ENCODE assay signal across 8 mouse cellular contexts in genomic region chr17:88529519-88530235, GRCm38 (mm10). TPM values are rescaled to one million over a fixed set of nuclear protein-coding genes. Genes with fewer than 3 reads are reported as not detected.
DNase-seq lines count a peak whose midpoint lies in the region; ATAC-seq lines count a peak whose summit lies in the region.

TSS of gene Ppp1r21 (plus strand) at chr17:88530118.

- ATAC-seq in hematopoietic stem cell, adult 5-6 weeks (replicated peaks in 1 of 2; ENCODE audit: insufficient read depth in 1 of 2, low FRiP score in 2 of 2, low TSS enrichment in 1 of 2, low read depth in 1 of 2, poor library complexity in 2 of 2, severe bottlenecking in 2 of 2): peak; percentile 85 to 95
- ATAC-seq in lung, embryonic 16.5 days (ENCODE audit: low read depth): peak; percentile 99

- WGBS in lung, embryonic 16.5 days: 6% methylated on average over 35 of the region's 49 CpGs

- H3K27ac ChIP-seq in lung, embryonic 16.5 days (ENCODE audit: low read length): peak within 1 kb of the TSS; percentile 65

- peaks cover 9% of the 10 kb centered on the region; the same call in 1 of the 2 replicates for H3K4me1 ChIP-seq in lung, embryonic 16.5 days (replicated peaks; ENCODE audit: control insufficient read depth, insufficient read depth, low read length)

- no peaks in the 10 kb centered on the region for H3K9me3 ChIP-seq in lung, embryonic 16.5 days (ENCODE audit: control insufficient read depth, low read length)

- H3K4me2 ChIP-seq in lung, embryonic 16.5 days (ENCODE audit: low read depth, low read length): peak within 1 kb of the TSS; percentile 71

- H3K36me3 ChIP-seq in lung, embryonic 16.5 days (ENCODE audit: control insufficient read depth, insufficient read depth, low read length): no peaks in the 10 kb centered on the region

- no peaks in the 10 kb centered on the region; the same call in 1 of the 2 replicates for H3K27me3 ChIP-seq in lung, embryonic 16.5 days (ENCODE audit: control insufficient read depth, insufficient read depth, low read depth, low read length)

- H3K4me3 ChIP-seq in lung, embryonic 16.5 days (ENCODE audit: low read length): peak within 1 kb of the TSS; percentile 83

- peak; percentile 75 for DNase-seq in MEL-GATA-1-ER (ENCODE audit: extremely low read depth, low read depth)
- DNase-seq in cerebellum, adult 8-10 months: peak; percentile 98
- DNase-seq in forelimb bud, embryonic 11.5 days (ENCODE audit: low read depth, low spot score): peak; percentile 95
- DNase-seq in layer of hippocampus, adult 9-10 months (ENCODE audit: low spot score): peak; percentile 88
- peak; percentile 91 for DNase-seq in ovary, postnatal 10 days (ENCODE audit: low spot score)
- DNase-seq in thymus, postnatal 10 days (ENCODE audit: low spot score in 2 of 2): peak; percentile 95 to 99

- H3K9ac ChIP-seq in lung, embryonic 16.5 days (ENCODE audit: low read length): peak within 1 kb of the TSS; percentile 85

RNA-seq across cellular contexts. Expression of gene Ppp1r21, which starts in this region (rescaled TPM):
- 37.2 and 43.7 TPM in 2 replicates for total RNA-seq in hematopoietic stem cell, adult 5-6 weeks (2017)
- polyA plus RNA-seq in lung, embryonic 16.5 days (2015; fragmentation: Nextera tagmentation; extraction: Ambion mirVana): 23.1 and 24.7 TPM in 2 replicates

Comparison
In these comparisons a context has a peak if more than half of its experiments do, and no peak if none do; other contexts are left out.
1. Peak in every context shown above with its lines: DNase-seq, ATAC-seq, H3K4me3 ChIP-seq and H3K27ac ChIP-seq.